Mouse (Mus musculus): ENCODE measurements around the gene Tgm1.
A peak's percentile ranks its signal among the peaks of the same experiment; 100 is the strongest.

The Tgm1 gene

GRCm38 (mm10) chr14:55671833-55672740, 41.6 kb downstream of the Tgm1 start, which contains the start of the genes Gmpr2 and Nedd8:
Gene Gmpr2, plus strand, starts transcription at chr14:55671941.
Gene Nedd8, minus strand, starts transcription at chr14:55672124.
- DNase-seq (ENCODE audit: low spot score): peak; percentile 90

DNA sequence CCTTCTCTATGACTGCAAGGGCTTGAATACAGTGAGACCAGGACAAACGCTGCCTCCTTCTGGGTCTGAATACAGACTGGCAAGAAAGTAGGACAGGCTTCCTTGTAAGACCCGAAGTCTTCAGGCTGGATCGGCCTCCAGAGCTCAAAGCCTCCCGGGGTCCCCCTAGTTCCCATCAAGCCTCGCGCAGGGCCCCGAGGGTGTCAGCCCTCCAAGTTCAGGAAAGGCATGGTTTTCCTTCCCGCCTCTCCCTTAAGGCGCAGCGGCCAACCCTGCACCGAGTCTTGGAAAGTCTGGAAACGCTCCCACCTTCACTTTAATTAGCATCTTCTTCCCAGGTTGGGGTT, 42.3 kb downstream of the Tgm1 start:
- DNase-seq (ENCODE audit: low spot score): no peak

- no peak for DNase-seq (ENCODE audit: low spot score)
Measured at GRCm38 (mm10) chr14:55660636-55661035, 53.1 kb downstream of the Tgm1 start.

GRCm38 (mm10) chr14:55659960-55660573, 53.7 kb downstream of the Tgm1 start, which contains the start of gene Mdp1:
Gene Mdp1, minus strand, starts transcription at chr14:55660508.
- DNase-seq (ENCODE audit: low spot score): peak; percentile 81

DNA sequence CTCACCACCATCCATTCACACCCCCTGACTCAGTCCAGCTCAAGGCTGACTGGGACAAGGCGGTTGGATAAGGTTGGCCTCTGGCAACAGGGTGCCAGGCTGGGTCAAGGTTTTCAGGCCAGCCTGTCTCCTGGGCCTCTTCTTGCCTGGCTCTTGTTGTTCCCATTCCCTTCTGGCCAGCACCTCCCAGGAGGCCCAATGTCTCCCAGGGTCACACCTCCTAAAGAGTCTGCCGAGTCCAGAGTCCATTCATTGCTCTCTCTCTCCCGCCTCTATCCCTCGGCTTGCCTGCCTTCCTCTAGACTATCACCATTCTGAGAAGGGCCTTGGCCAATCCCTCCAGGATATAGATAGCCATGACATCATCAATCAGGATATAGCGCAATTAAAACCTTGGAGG, 55.7 kb downstream of the Tgm1 start:
- DNase-seq (ENCODE audit: low spot score): no peak

GRCm38 (mm10) chr14:55656935-55657334, 56.8 kb downstream of the Tgm1 start:
- no peak for DNase-seq (ENCODE audit: low spot score)

DNA sequence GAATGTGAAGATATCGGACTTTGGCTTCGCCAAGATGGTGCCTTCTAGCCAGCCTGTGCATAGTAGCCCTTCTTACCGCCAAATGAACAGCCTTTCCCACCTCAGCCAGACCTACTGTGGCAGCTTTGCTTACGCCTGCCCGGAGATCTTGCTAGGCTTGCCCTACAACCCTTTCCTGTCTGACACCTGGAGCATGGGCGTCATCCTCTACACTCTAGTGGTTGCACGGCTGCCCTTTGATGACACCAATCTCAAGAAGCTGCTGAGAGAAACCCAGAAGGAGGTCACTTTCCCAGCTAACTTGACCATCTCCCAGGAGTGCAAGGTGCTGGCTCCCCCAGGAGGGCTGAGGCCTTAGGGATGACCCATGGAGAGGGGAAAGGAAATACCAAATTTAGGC, 62.2 kb downstream of the Tgm1 start:
- no peak for DNase-seq (ENCODE audit: low spot score)

Measured in c-Kit-positive CD71-positive TER-119-positive erythroid progenitor cells, embryonic 14.5 days (primary cell).